Mouse (Mus musculus) neural tube, embryonic 13.5 days (tissue): ENCODE data around the gene 9030025P20Rik. TPM values are rescaled to one million over a fixed set of nuclear protein-coding genes. Genes with fewer than 3 reads are reported as not detected.
"Not testable (repeated sequence)": the region's sequence is repeated elsewhere in the genome, so short reads cannot be mapped to it uniquely, and the experiment has no call there.

ENCODE experiments used
- ATAC-seq: fragments of 200-750 bp; cut with Nextera tagmentation; 2 replicates; pipeline ENCODE4 v1.8.0; 2017; ENCODE audit warnings: low read depth, mild to moderate bottlenecking, moderate TSS enrichment, moderate library complexity
- H3K27ac ChIP-seq: fragments of 300-500 bp; sonication (generic); replicated peaks from 2 replicates; pipeline ENCODE4 v1.5.1; 2015; ENCODE audit warnings: moderate library complexity, mild to moderate bottlenecking, inconsistent platforms
- H3K27me3 ChIP-seq: fragments of 300-500 bp; sonication (generic); 2 replicates; pipeline ENCODE4 v1.6.1; 2015; ENCODE audit warnings: mild to moderate bottlenecking, inconsistent platforms
- H3K36me3 ChIP-seq: fragments of 300-500 bp; sonication (generic); 2 replicates; pipeline ENCODE4 v1.6.1; 2015; ENCODE audit warnings: mild to moderate bottlenecking, inconsistent platforms
- H3K4me1 ChIP-seq: fragments of 300-500 bp; sonication (generic); replicated peaks from 2 replicates; pipeline ENCODE4 v1.6.1; 2015; ENCODE audit warnings: inconsistent platforms
- H3K4me2 ChIP-seq: fragments of 300-500 bp; sonication (generic); 2 replicates; pipeline ENCODE4 v1.6.1; 2015; ENCODE audit warnings: inconsistent platforms, mild to moderate bottlenecking, moderate library complexity
- H3K4me3 ChIP-seq: fragments of 300-500 bp; sonication (generic); 2 replicates; pipeline ENCODE4 v1.5.1; 2015; ENCODE audit warnings: mild to moderate bottlenecking, inconsistent platforms
- H3K9ac ChIP-seq: fragments of 300-500 bp; sonication (generic); 2 replicates; pipeline ENCODE4 v1.6.1; 2015; ENCODE audit warnings: moderate library complexity, mild to moderate bottlenecking, inconsistent platforms
- H3K9me3 ChIP-seq: fragments of 300-500 bp; sonication (generic); 2 replicates; pipeline ENCODE4 v1.6.1; 2016; ENCODE audit warnings: inconsistent platforms
- WGBS: fragments of 180-500 bp; shearing (Covaris S2); methylation state at CpG from one replicate; pipeline ENCODE4 v1.1.7; 2015; 5-methylcytosine and 5-hydroxymethylcytosine counted together
- polyA plus RNA-seq: library from polyadenylated mRNA; unstranded; fragments of >200 nt; fragmentation: Nextera tagmentation; extraction: Ambion mirVana; gene quantifications from 2 replicates; pipeline ENCODE4 v1.2.1, GENCODE M21; 2015

Gene 9030025P20Rik
- polyA plus RNA-seq, 1 experiment from 2014 or later, result 9.3 TPM

DNA sequence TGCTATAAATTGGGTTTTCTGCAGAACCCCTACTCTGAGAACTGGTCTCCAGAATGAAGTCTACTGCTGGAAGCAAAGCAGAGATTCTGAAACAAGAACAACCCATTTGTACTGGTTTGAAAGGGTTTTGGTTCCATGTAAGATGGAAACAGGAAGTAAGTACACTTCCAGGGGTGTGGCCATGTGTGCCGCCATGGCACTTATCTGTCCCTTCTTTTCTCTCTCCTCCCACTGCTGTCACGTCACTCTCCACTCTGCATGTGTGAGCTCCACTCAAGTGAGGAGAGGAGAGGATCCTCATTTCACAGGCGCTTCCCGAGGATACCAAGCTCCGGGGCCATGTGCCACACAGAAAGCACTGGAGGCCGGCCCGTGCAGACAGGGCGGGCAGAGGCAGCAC is 24.8 kb upstream of the 9030025P20Rik start:
- no peak for ATAC-seq
- Histone ChIP-seq H3K4me1 (no peaks in the 10 kb centered on the region), H3K9me3 (no peaks in the 10 kb centered on the region), H3K4me3 (no peak overlapping the region), H3K4me2 (no peak overlapping the region), H3K9ac (no peak overlapping the region), H3K27ac (no peak overlapping the region), H3K36me3 (peaks cover 56% of the 10 kb centered on the region), H3K27me3 (no peaks in the 10 kb centered on the region)
- 89% methylated on average over 8 of the region's 8 CpGs for WGBS

DNA sequence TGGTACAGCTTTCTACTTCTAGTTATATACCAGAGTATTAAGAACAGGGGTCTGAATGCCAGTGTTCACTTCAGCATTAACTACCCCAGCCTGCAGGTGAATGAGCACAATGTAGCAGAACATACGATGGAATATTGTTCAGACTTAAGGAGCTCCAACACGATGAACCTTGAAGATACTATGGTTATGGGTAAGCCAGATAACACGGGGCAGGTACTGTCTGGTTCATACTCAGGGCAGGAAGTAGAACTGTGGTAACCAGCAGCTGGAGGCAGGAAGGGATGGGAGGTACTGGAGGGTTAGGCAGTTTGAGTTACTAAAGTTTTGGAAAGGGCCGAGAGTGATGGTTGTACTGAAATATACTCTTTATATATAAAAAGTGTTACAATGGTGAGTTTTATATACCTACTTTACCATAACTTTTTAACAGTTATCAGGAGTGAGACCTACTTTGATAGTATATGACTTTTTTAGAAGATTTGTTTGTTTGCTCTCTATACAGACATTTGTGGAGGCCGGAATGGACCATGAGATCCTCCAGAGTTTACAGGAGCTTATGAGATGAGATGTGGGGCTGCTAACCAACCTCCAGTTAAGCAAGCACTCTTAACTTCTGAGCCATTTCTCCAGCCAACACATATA is 19.5 kb upstream of the 9030025P20Rik start:
- no peak overlapping the region for H3K4me2 ChIP-seq
- no peaks in the 10 kb centered on the region for H3K9me3 ChIP-seq
- H3K27me3 ChIP-seq, result no peaks in the 10 kb centered on the region
- H3K36me3 ChIP-seq, result peaks cover 14% of the 10 kb centered on the region
- no peak overlapping the region for H3K27ac ChIP-seq
- H3K4me1 ChIP-seq, result peaks cover 14% of the 10 kb centered on the region
- no peak overlapping the region for H3K4me3 ChIP-seq
- no peak overlapping the region for H3K9ac ChIP-seq
- no peak for ATAC-seq
- 94% methylated on average over 5 of the region's 5 CpGs for WGBS

DNA sequence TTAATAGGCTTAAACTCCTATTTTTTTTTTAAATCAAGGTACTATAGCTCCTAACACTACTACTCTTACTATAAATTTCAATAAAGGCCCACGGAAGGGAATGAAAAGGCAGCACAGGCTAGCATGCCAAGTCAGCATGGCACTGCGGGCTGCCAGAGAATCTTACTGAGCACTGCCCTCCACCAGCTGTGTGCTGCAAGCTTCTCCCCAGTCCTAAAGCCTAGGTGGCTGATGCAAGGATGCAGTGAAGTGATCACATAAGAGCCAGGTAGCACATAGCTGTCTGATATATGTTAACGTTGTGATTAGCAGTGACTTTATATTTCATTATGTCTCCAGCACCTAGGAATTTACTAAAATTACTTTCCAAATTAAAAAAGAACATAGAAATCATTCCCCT is 18.3 kb upstream of the 9030025P20Rik start:
- H3K27me3 ChIP-seq, result no peaks in the 10 kb centered on the region
- 25% methylated on average over 3 of the region's 3 CpGs for WGBS
- no peaks in the 10 kb centered on the region for H3K9me3 ChIP-seq
- peak overlapping the region; percentile 27 for H3K4me3 ChIP-seq
- peak overlapping the region; percentile 96 for H3K4me2 ChIP-seq
- peaks cover 14% of the 10 kb centered on the region for H3K4me1 ChIP-seq
- H3K27ac ChIP-seq, result no peak overlapping the region
- 0 out of 2 replicates have a peak, but pooled peaks cover 6% of the 10 kb centered on the region for H3K36me3 ChIP-seq
- H3K9ac ChIP-seq, result peak overlapping the region; percentile 64
- ATAC-seq, result no peak

DNA sequence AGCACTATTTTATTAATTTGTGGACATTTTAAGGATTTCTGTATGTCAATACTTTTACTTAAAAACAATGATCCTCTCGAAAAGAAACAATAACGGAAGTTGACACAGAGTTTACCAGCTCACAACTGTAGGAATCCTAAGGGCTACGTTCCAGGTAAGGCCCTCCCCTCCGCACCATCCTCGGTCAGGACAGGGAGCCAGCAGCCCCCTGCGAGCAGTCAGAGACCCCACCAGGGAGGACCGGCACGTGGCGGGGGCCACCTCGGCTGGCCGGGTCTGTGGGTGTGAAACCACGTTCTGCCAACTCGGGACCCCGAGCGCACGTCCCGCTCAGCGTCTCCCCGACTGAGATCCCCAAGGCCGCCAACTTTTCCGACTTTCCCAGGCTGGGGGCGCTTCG is 17.7 kb upstream of the 9030025P20Rik start:
- Histone ChIP-seq H3K27me3 (no peaks in the 10 kb centered on the region), H3K27ac (no peak overlapping the region), H3K4me3 (peak overlapping the region; percentile 71), H3K4me1 (peaks cover 14% of the 10 kb centered on the region), H3K9me3 (no peaks in the 10 kb centered on the region), H3K36me3 (0 out of 2 replicates have a peak, but pooled peaks cover 6% of the 10 kb centered on the region), H3K9ac (peak overlapping the region; percentile 79), H3K4me2 (peak overlapping the region; percentile 96)
- peak; percentile 3; the same call in 1 of the 2 replicates for ATAC-seq
- WGBS, result under 1% methylated on average over 23 of the region's 23 CpGs

DNA sequence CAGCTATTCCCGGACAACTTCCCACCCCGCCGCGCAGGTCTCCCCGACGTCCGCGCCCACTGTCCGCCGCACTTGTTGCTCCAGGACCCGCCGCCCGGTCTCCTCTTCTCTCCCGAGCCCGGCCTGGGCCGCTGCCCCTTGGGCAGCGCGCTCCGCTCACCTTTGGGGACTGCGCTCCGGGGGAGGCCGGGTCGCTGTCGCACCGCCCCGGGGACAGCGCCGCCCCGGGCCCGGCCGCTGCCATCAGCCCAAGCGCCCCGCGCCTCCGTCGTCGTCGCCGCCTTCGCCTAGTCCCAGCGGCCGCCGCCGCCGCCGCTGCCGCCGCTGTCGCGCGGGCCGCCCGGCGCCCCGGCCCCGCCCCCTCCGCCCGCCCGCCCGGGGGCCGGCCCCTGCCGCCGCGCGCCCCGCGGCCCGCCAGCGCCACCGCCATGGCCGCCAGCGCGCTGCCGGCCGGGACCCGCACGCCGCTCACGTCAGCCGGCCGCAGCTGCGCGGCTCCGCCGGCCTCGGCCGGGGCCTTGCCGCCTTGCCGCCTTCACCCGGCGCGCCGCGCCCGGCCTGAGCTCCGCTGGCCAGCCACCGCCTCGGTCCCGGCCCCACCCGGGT is 17.2 kb upstream of the 9030025P20Rik start, which contains the start of gene Phf10:
Phf10 (minus strand) TSS at position 323 of the 606 bp plus-strand sequence.
- H3K9me3 ChIP-seq, H3K36me3 ChIP-seq, H3K27me3 ChIP-seq: not testable (repeated sequence)
- H3K4me3 ChIP-seq, result peak within 1 kb of the TSS; percentile 71
- H3K4me2 ChIP-seq, result peak within 1 kb of the TSS; percentile 96
- peak; percentile 83 for ATAC-seq
- H3K4me1 ChIP-seq, result peaks cover 14% of the 10 kb centered on the region
- WGBS, result under 1% methylated on average over 19 of the region's 100 CpGs
- H3K9ac ChIP-seq, result peak within 1 kb of the TSS; percentile 79
- H3K27ac ChIP-seq, result peak within 1 kb of the TSS; percentile 74; the same call in 1 of the 2 replicates

DNA sequence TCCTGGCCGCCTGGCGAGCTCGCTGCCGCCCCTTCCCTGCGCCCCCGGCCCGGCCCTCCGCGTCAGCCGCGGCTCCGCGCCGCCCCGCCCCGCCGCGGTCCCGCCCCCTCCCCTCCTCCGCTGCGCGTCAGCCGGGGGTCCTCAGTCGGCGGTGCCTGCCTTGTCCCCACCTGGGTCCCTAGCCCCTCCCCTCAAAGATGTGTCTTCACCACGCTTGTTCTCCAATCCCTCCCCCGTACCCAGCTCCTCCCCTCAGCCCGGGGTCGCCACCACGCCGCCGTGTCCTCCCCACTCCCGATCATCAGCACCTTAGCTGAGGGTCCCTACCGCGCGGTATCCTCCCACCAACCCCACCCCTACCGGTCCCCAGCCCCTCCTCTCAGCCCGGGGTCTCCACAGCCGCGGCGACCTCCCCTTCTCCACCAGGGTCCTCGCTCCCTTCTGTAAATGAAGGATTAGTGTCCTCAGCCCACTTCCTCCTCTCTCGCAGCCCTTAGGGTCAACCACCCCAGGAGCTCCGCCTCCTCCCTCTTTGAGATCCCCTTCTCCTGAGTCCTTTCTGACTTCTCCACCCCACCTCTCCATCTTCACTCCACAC is 16.6 kb upstream of the 9030025P20Rik start:
- not testable (repeated sequence) for H3K9ac ChIP-seq, H3K4me2 ChIP-seq, H3K36me3 ChIP-seq, H3K27me3 ChIP-seq, H3K4me3 ChIP-seq, H3K9me3 ChIP-seq, H3K27ac ChIP-seq
- WGBS, result no CpG with 5 or more reads among the region's 44 CpGs
- ATAC-seq, result peak; percentile 93
- peaks cover 14% of the 10 kb centered on the region for H3K4me1 ChIP-seq

DNA sequence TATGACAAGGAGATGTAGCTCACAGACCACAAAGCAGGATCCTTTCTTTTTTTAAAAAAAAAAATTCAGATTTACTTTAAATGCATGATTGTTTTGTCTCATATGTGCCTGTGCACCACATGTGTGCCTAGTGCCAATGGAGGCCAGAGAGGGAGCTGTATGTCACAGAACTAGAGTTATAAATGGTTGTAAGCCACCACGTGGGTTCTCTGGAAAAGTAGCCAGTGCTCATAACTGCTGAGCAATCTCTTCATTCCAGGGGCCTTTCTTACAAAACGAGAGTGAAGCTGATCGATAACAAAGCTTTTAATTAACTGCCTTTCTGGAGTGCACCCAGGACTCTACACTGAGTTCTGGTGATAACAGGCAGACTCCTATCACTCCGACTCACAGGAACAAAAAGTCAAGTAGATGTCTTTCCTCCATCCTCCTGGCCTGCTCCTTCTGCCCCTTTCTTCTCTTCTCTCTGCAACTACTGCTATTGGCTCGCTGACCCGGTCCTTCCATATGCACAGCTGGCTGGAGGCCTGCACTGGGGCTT is 9.8 kb upstream of the 9030025P20Rik start:
- not testable (repeated sequence) for H3K4me3 ChIP-seq, H3K9me3 ChIP-seq, H3K4me1 ChIP-seq, H3K27me3 ChIP-seq, ATAC-seq, H3K4me2 ChIP-seq, H3K27ac ChIP-seq, H3K9ac ChIP-seq, H3K36me3 ChIP-seq
- no CpG with 5 or more reads among the region's 6 CpGs for WGBS

- not testable (repeated sequence) for ATAC-seq, H3K9me3 ChIP-seq, H3K27ac ChIP-seq, H3K9ac ChIP-seq, H3K27me3 ChIP-seq, H3K4me1 ChIP-seq, H3K36me3 ChIP-seq
- Histone ChIP-seq H3K4me2 (peak overlapping the region; percentile 41), H3K4me3 (peak overlapping the region; percentile 20; the same call in 1 of the 2 replicates)
- WGBS, result 2% methylated on average over 4 of the region's 7 CpGs
Observed at GRCm38 (mm10) chr17:14977718-14978361, 428 bp upstream of the 9030025P20Rik start.

DNA sequence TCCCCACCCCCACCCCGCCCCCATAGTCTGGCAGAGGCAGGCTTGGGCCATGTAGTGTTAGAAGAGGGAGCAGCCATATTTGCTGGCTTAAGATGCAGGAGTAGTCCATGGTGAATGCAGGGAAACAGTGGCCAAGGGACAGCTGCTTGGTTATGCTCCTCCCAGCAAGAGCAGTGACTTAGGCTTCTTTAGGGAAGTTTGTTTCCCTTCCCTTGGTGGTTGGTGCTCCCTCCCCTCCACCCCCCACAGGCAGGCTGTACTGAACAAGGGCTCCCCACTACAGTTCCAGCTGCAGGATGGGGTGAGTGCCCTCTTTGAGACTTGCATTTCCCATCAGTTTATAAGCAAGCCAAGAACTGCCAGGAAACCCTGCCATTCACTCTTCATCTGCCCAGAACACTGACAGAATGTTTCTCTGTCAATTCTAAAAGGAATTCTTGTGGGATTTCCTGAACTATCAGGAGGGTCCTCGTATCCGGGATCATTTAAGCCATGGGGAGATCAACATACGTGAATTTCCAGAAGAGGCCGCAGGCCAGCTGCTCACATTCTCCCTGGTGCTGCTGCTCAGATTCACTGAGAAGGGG is 11.9 kb downstream of the 9030025P20Rik start:
- not testable (repeated sequence) for H3K4me2 ChIP-seq, H3K9ac ChIP-seq, H3K4me3 ChIP-seq, H3K27ac ChIP-seq, ATAC-seq, H3K36me3 ChIP-seq, H3K9me3 ChIP-seq, H3K27me3 ChIP-seq, H3K4me1 ChIP-seq
- WGBS, result 71% methylated on average over 4 of the region's 5 CpGs

- H3K9me3 ChIP-seq, H3K4me1 ChIP-seq, H3K36me3 ChIP-seq, H3K27ac ChIP-seq, H3K27me3 ChIP-seq, H3K9ac ChIP-seq, H3K4me3 ChIP-seq, H3K4me2 ChIP-seq: not testable (repeated sequence)
- WGBS, result no CpG with 5 or more reads among the region's 98 CpGs
- peak; percentile 79 for ATAC-seq
Observed at GRCm38 (mm10) chr17:14992522-14993138, 14.4 kb downstream of the 9030025P20Rik start.

GRCm38 (mm10) chr17:14993139-14993832 is 15.0 kb downstream of the 9030025P20Rik start:
- ATAC-seq, result peak; percentile 91
- H3K9me3 ChIP-seq, H3K4me2 ChIP-seq, H3K27me3 ChIP-seq, H3K4me1 ChIP-seq, H3K36me3 ChIP-seq, H3K27ac ChIP-seq, H3K9ac ChIP-seq, H3K4me3 ChIP-seq: not testable (repeated sequence)
- no CpG with 5 or more reads among the region's 47 CpGs for WGBS
